Mouse (Mus musculus) liver, adult 2 months (tissue): ENCODE measurements around the gene Celf2.

Experiments
- CTCF ChIP-seq: fragments of 200-500 bp; IDR thresholded peaks from 2 replicates; pipeline ENCODE4 v1.5.1; 2011; ENCODE audit warnings: low read depth, low read length, control low read depth
- POLR2A ChIP-seq: fragments of 200-500 bp; IDR thresholded peaks from 2 replicates; pipeline ENCODE4 v1.6.1; 2011; ENCODE audit warnings: low read length, control low read depth; ENCODE audit not compliant: insufficient read depth; ENCODE audit errors: extremely low read depth

- TF ChIP-seq POLR2A (no peak), CTCF (no peak)
Observed at GRCm38 (mm10) chr2:6796754-6797153, 712.6 kb downstream of the Celf2 start.
